Mouse (Mus musculus) stomach, postnatal 0 days (tissue): ENCODE data around the gene Gstcd. TPM values are rescaled to one million over a fixed set of nuclear protein-coding genes. Genes with fewer than 3 reads are reported as not detected.
A peak's percentile ranks its signal among the peaks of the same experiment; 100 is the strongest.

Source experiments
- ATAC-seq: fragments of 200-750 bp; cut with Nextera tagmentation; 2 replicates; pipeline ENCODE4 v1.8.0; 2017; ENCODE audit not compliant: low FRiP score, low TSS enrichment
- DNase-seq: peaks from one replicate; pipeline ENCODE4 v3.0.0-alpha.2; 2016; ENCODE audit warnings: low spot score
- H3K27ac ChIP-seq: fragments of 300-500 bp; sonication (generic); replicated peaks from 2 replicates; pipeline ENCODE4 v1.5.1; 2014; ENCODE audit warnings: mild to moderate bottlenecking, control low read depth
- H3K27me3 ChIP-seq: fragments of 300-500 bp; sonication (generic); 2 replicates; pipeline ENCODE4 v1.6.1; 2014; ENCODE audit warnings: low read length; ENCODE audit not compliant: control insufficient read depth, insufficient read depth
- H3K36me3 ChIP-seq: fragments of 300-500 bp; sonication (generic); 2 replicates; pipeline ENCODE4 v1.6.1; 2014; ENCODE audit warnings: low read length, mixed read lengths; ENCODE audit not compliant: control insufficient read depth, insufficient read depth
- H3K4me1 ChIP-seq: fragments of 300-500 bp; sonication (generic); replicated peaks from 2 replicates; pipeline ENCODE4 v1.6.1; 2014; ENCODE audit warnings: antibody characterized with exemption; ENCODE audit not compliant: control insufficient read depth, insufficient read depth
- H3K4me2 ChIP-seq: fragments of 300-500 bp; sonication (generic); replicated peaks from 2 replicates; pipeline ENCODE4 v1.6.1; 2014; ENCODE audit warnings: low read depth, mild to moderate bottlenecking, control low read depth, moderate library complexity
- H3K4me3 ChIP-seq: fragments of 300-500 bp; sonication (generic); 2 replicates; pipeline ENCODE4 v1.5.1; 2014; ENCODE audit warnings: low read depth, low read length, control low read depth
- H3K9ac ChIP-seq: fragments of 300-500 bp; sonication (generic); 2 replicates; pipeline ENCODE4 v1.6.1; 2014; ENCODE audit warnings: mild to moderate bottlenecking, low read length, control low read depth, mixed read lengths
- H3K9me3 ChIP-seq: fragments of 300-500 bp; sonication (generic); 2 replicates; pipeline ENCODE4 v1.6.1; 2016; ENCODE audit warnings: low read length; ENCODE audit not compliant: control insufficient read depth
- CTCF ChIP-seq: IDR thresholded peaks from 2 replicates; pipeline ENCODE4 v1.5.1; 2016; ENCODE audit warnings: antibody characterized with exemption, low read depth, mild to moderate bottlenecking, moderate library complexity
- EP300 ChIP-seq: optimal IDR thresholded peaks from 2 replicates; pipeline ENCODE3; 2016; ENCODE audit warnings: antibody characterized with exemption
- WGBS: fragments of 180-500 bp; shearing (Covaris S2); extraction: QIAGEN DNeasy Blood & Tissue Kit; methylation state at CpG from one replicate; pipeline ENCODE4 v1.1.7; 2014; 5-methylcytosine and 5-hydroxymethylcytosine counted together
- polyA plus RNA-seq: library from polyadenylated mRNA; unstranded; fragments of >200 nt; fragmentation: Nextera tagmentation; extraction: Ambion mirVana; gene quantifications from 2 replicates; pipeline ENCODE4 v1.2.1, GENCODE M21; 2015

The Gstcd gene
- polyA plus RNA-seq, 1 experiment from 2014 or later: 2.8 TPM

DNA sequence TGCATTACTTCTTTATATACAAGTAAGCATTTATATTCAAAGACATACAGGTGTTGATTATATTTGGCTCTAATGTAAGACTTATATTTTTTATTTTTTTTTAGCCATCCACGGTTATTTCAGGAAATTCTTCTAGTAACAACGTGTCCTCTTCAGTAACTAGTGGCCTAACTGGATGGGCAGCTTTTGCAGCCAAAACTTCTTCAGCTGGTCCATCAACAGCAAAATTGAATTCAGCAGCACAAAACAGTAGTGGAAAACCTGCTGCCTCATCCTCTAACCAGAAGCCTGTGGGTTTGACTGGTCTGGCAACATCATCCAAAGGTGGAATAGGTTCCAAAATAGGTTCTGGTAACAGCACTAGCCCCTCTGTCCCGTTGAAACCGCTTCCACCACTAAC, 16.9 kb upstream of the Gstcd start:
- Histone ChIP-seq H3K36me3 (peaks cover 14% of the 10 kb centered on the region), H3K27me3 (no peaks in the 10 kb centered on the region), H3K9me3 (no peaks in the 10 kb centered on the region), H3K4me1 (no peaks in the 10 kb centered on the region), H3K9ac (no peak overlapping the region), H3K27ac (no peak overlapping the region), H3K4me2 (no peak overlapping the region), H3K4me3 (no peak overlapping the region)
- DNase-seq: no peak
- ATAC-seq: no peak
- TF ChIP-seq EP300: no peak
- TF ChIP-seq CTCF: no peak
- WGBS: 88% methylated on average over 4 of the region's 4 CpGs

DNA sequence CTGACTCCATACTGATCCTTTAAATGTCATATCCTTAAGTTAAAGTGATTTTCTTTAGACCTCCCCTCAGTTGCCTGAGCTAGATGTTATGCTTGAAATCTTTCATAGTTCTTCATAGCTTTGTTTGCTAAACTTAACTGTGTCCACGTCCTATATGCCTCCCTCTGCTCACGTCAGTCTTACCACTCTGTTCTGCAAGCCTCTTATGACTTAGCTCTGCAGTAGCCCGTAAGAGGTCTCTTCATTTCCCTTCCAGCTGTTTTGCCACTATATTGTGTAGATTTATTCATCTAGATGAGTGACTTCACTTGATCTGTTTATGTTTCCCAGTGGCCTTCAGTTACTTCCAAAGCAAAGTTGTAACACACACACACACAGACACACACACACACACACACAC, 12.6 kb upstream of the Gstcd start:
- Histone ChIP-seq H3K4me3 (no peak overlapping the region), H3K27ac (no peak overlapping the region), H3K36me3 (peaks cover 23% of the 10 kb centered on the region), H3K27me3 (no peaks in the 10 kb centered on the region), H3K9ac (no peak overlapping the region), H3K4me2 (no peak overlapping the region), H3K9me3 (no peaks in the 10 kb centered on the region), H3K4me1 (no peaks in the 10 kb centered on the region)
- ATAC-seq: no peak
- no peak for DNase-seq
- TF ChIP-seq CTCF (no peak), EP300 (no peak)
- WGBS: 85% methylated on average over 3 of the region's 3 CpGs

DNA sequence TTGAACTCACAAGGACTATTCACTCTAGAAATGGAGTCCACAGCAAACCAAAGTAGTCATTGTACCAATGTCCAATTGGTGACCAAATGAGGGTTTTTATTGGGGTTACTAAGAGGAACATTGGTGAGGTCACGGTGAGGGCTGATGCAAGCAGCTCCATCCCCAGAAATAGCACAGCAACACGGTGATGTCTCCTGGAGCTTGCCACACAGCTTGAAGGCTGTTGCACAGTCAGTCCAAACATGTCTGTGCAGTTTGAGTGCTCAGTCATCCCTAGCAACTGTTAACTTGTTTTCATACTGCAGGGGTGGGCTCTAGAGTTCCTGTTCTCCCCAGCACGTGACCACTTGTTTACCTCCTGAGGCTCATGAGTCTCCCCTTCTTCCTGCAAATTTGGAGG, 11.9 kb upstream of the Gstcd start:
- ATAC-seq (no peak), DNase-seq (no peak)
- H3K36me3 ChIP-seq: peaks cover 19% of the 10 kb centered on the region
- H3K4me2 ChIP-seq: no peak overlapping the region
- WGBS: 82% methylated on average over 3 of the region's 3 CpGs
- no peaks in the 10 kb centered on the region for H3K4me1 ChIP-seq
- H3K27ac ChIP-seq: no peak overlapping the region
- no peak overlapping the region for H3K4me3 ChIP-seq
- no peaks in the 10 kb centered on the region for H3K9me3 ChIP-seq
- H3K27me3 ChIP-seq: no peaks in the 10 kb centered on the region
- TF ChIP-seq CTCF (no peak), EP300 (no peak)
- H3K9ac ChIP-seq: no peak overlapping the region

DNA sequence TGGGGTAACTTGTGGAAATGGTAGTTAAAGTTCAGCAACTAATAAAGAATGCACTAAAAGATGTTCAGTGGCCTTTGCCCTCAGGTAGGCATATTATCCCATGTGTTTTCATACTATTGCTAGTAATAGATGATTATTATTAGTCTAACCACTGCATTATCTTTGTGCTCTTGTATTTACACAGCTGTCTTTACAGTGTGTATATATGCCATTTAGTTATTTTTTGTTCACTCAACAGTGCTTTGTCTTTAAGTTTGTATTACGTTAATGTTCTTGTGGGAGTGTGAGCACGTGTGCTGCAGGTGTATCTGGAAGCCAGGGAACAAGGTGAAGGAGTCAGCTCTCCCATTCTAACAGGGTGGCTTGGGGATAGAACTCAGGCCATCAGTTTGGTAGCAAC, 7.1 kb upstream of the Gstcd start:
- Histone ChIP-seq H3K9me3 (no peaks in the 10 kb centered on the region), H3K36me3 (peaks cover 11% of the 10 kb centered on the region), H3K4me2 (no peak overlapping the region), H3K4me1 (no peaks in the 10 kb centered on the region), H3K4me3 (no peak overlapping the region), H3K9ac (no peak overlapping the region), H3K27ac (no peak overlapping the region), H3K27me3 (no peaks in the 10 kb centered on the region)
- peak; percentile 65; the same call in 1 of the 2 replicates for ATAC-seq
- WGBS: 64% methylated on average over 2 of the region's 2 CpGs
- DNase-seq: no peak
- TF ChIP-seq CTCF: no peak
- TF ChIP-seq EP300: no peak

DNA sequence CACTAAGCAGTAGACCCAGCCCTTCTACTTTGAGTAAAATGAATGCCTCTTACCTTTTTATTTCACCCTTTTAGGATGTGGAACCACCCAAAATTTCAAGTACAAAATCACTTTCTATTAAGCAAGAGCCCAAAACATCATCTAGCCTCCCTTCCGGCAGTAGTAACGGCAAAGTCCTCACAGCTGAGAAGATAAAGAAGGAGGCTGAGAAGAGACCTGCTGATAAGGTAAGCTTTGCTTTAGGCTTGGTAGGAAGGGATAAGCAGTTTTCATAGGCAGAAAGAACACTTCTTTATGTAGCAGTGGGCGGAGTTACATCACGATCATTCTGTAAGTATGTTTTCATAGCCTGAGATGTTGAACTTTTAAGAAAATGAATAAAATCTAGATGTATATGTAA, 6.5 kb upstream of the Gstcd start:
- Histone ChIP-seq H3K4me3 (no peak overlapping the region), H3K4me1 (no peaks in the 10 kb centered on the region), H3K9ac (no peak overlapping the region), H3K27me3 (no peaks in the 10 kb centered on the region), H3K9me3 (no peaks in the 10 kb centered on the region), H3K4me2 (no peak overlapping the region), H3K36me3 (peaks cover 7% of the 10 kb centered on the region; the same call in 1 of the 2 replicates), H3K27ac (no peak overlapping the region)
- DNase-seq (no peak), ATAC-seq (no peak)
- whole genome bisulfite sequencing: 78% methylated on average over 4 of the region's 4 CpGs
- TF ChIP-seq CTCF: no peak

DNA sequence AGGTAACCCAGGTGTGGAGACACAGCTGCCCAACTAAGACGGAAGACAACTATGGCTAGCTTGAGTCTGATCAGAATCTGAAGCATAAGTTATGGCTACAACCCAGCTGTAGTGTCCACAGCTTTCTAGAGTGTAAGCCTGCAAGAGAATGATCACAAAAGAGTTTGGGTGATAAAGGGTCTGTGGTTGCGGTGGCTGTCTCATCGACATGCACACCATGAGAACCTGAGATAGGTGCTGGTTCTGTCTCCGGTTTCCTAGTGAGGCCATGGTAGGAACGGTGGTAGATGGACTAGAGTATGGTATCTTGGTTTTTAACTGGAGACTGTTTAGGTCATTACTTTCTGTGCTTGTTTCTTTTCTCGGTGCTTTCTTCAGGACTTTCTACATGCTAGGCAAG, 6.1 kb upstream of the Gstcd start:
- Histone ChIP-seq H3K4me2 (no peak overlapping the region), H3K4me1 (no peaks in the 10 kb centered on the region), H3K27me3 (no peaks in the 10 kb centered on the region), H3K9me3 (no peaks in the 10 kb centered on the region), H3K4me3 (no peak overlapping the region), H3K36me3 (peaks cover 7% of the 10 kb centered on the region; the same call in 1 of the 2 replicates), H3K9ac (no peak overlapping the region), H3K27ac (no peak overlapping the region)
- DNase-seq: no peak
- TF ChIP-seq EP300 (no peak), CTCF (no peak)
- ATAC-seq: no peak
- WGBS: 96% methylated on average over 6 of the region's 6 CpGs
